Mouse (Mus musculus): ENCODE data around the gene Il31ra. TPM values are rescaled to one million over a fixed set of nuclear protein-coding genes. Genes with fewer than 3 reads are reported as not detected.

Il31ra gene
- polyA plus RNA-seq, 1 experiment from 2014 or later: 0.13 TPM

DNA sequence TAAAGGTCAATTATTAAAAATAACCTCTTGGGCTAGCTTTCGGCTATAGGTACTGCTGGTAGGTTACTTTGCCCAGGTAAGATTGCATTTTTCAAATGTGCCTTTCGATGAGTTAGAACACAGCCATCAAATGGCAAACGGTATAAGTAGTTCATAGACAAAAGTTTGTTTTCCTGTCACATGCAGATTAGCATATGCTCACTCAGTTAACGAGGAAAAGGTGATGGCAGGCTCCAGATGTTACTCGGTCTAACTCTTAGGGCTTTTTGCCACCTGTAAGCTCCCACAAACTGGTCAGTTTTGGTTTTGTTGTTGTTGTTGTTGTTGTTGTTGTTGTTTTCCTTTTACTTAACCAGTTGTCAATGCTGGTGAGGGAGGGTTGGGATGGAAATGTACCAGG is 85.7 kb downstream of the Il31ra start:
- no peak overlapping the region for H3K4me3 ChIP-seq (ENCODE audit: low read depth, low read length)
- H3K4me1 ChIP-seq (ENCODE audit: control insufficient read depth, insufficient read depth, low read length): no peaks in the 10 kb centered on the region
- no peak for DNase-seq (ENCODE audit: low spot score)
- H3K9ac ChIP-seq (ENCODE audit: low read length): no peak overlapping the region
- H3K27me3 ChIP-seq (ENCODE audit: control insufficient read depth, insufficient read depth, low read length): no peaks in the 10 kb centered on the region
- H3K36me3 ChIP-seq (ENCODE audit: control insufficient read depth, insufficient read depth, low read length): peaks cover 5% of the 10 kb centered on the region; the same call in 1 of the 2 replicates
- WGBS: 92% methylated on average over 5 of the region's 5 CpGs
- no peak overlapping the region for H3K4me2 ChIP-seq (ENCODE audit: low read depth)
- ATAC-seq (ENCODE audit: insufficient read depth, low FRiP score, low TSS enrichment): no peak
- H3K9me3 ChIP-seq (ENCODE audit: control insufficient read depth, low read length): no peaks in the 10 kb centered on the region
- H3K27ac ChIP-seq (ENCODE audit: low read depth, low read length): no peak overlapping the region

DNA sequence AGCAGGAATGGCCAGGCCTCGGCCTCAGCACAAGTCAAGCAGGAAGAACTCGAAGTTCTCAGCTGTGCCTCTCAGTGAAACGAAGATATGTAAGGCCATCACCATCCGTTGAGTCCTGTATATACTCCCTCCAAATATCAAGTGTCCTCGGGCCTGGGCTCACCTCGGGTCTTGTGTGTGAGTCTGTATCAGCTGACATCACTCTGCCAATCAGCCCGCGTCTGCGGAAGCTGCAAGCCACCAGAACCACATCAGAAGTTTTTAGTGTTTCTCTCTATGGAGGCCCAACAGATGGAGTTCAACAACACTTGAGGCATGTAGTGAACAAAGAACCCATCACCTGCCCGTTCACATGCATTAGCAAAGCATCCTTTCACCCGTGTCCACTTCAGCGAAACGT is 86.5 kb downstream of the Il31ra start:
- ATAC-seq (ENCODE audit: insufficient read depth, low FRiP score, low TSS enrichment) (no peak), DNase-seq (ENCODE audit: low spot score) (no peak)
- no peak overlapping the region for H3K27ac ChIP-seq (ENCODE audit: low read depth, low read length)
- no peaks in the 10 kb centered on the region for H3K4me1 ChIP-seq (ENCODE audit: control insufficient read depth, insufficient read depth, low read length)
- H3K36me3 ChIP-seq (ENCODE audit: control insufficient read depth, insufficient read depth, low read length): peaks cover 5% of the 10 kb centered on the region; the same call in 1 of the 2 replicates
- no peak overlapping the region for H3K4me2 ChIP-seq (ENCODE audit: low read depth)
- no peaks in the 10 kb centered on the region for H3K9me3 ChIP-seq (ENCODE audit: control insufficient read depth, low read length)
- H3K4me3 ChIP-seq (ENCODE audit: low read depth, low read length): no peak overlapping the region
- H3K27me3 ChIP-seq (ENCODE audit: control insufficient read depth, insufficient read depth, low read length): no peaks in the 10 kb centered on the region
- no peak overlapping the region for H3K9ac ChIP-seq (ENCODE audit: low read length)
- WGBS: 86% methylated on average over 13 of the region's 13 CpGs

DNA sequence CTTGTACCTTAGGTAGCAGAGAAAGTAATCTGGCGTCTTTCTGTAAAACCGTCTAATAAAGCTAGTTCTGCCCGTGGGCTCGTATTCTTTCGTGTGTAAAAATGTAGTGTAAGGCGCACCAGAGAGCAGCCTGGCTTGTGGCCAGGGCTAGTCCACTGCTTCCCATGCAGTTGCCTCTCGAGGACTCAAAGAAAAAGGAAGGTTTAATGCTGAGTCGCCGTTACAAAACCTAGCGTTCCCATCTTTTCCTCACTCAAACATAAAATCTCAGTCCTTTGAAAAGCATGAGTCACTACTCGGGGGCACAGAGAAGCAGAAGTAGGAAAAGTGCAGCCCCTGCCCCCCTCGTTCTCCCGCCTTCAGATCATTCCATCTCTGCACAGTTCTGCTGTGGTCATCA is 87.4 kb downstream of the Il31ra start:
- H3K4me2 ChIP-seq (ENCODE audit: low read depth): no peak overlapping the region
- H3K4me3 ChIP-seq (ENCODE audit: low read depth, low read length): no peak overlapping the region
- H3K27me3 ChIP-seq (ENCODE audit: control insufficient read depth, insufficient read depth, low read length): no peaks in the 10 kb centered on the region
- 91% methylated on average over 13 of the region's 13 CpGs for WGBS
- no peak for ATAC-seq (ENCODE audit: insufficient read depth, low FRiP score, low TSS enrichment)
- DNase-seq (ENCODE audit: low spot score): no peak
- peaks cover 5% of the 10 kb centered on the region; the same call in 1 of the 2 replicates for H3K36me3 ChIP-seq (ENCODE audit: control insufficient read depth, insufficient read depth, low read length)
- H3K9ac ChIP-seq (ENCODE audit: low read length): no peak overlapping the region
- H3K9me3 ChIP-seq (ENCODE audit: control insufficient read depth, low read length): no peaks in the 10 kb centered on the region
- H3K4me1 ChIP-seq (ENCODE audit: control insufficient read depth, insufficient read depth, low read length): no peaks in the 10 kb centered on the region
- H3K27ac ChIP-seq (ENCODE audit: low read depth, low read length): no peak overlapping the region

DNA sequence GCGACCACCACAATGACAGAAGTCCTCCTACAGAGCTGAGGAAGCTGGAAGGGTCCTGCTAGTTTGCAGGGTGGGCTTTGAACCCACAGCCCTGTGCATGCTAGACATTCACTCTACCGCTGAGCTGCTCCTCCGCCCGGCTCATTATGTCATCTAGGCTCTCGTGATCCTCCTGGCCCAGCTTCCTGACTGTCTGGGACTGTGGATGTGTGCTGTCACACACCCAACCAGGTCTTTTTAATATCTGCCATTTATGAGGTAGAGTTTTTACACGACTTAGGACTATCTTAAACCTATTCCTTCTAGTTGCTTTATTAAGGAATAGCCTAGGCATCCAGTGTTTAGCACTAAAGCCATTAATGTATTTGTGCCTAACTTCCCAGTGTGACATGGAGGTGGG is 88.7 kb downstream of the Il31ra start:
- Histone ChIP-seq H3K4me1 (ENCODE audit: control insufficient read depth, insufficient read depth, low read length) (no peaks in the 10 kb centered on the region), H3K4me2 (ENCODE audit: low read depth) (no peak overlapping the region), H3K27me3 (ENCODE audit: control insufficient read depth, insufficient read depth, low read length) (no peaks in the 10 kb centered on the region), H3K9ac (ENCODE audit: low read length) (no peak overlapping the region), H3K27ac (ENCODE audit: low read depth, low read length) (no peak overlapping the region), H3K36me3 (ENCODE audit: control insufficient read depth, insufficient read depth, low read length) (peaks cover 7% of the 10 kb centered on the region), H3K4me3 (ENCODE audit: low read depth, low read length) (no peak overlapping the region), H3K9me3 (ENCODE audit: control insufficient read depth, low read length) (no peaks in the 10 kb centered on the region)
- DNase-seq (ENCODE audit: low spot score) (no peak), ATAC-seq (ENCODE audit: insufficient read depth, low FRiP score, low TSS enrichment) (no peak)
- WGBS: 89% methylated on average over 6 of the region's 6 CpGs

GRCm38 (mm10) chr13:112503846-112504245 is 90.3 kb downstream of the Il31ra start:
- WGBS: 94% methylated on average over 13 of the region's 13 CpGs

DNA sequence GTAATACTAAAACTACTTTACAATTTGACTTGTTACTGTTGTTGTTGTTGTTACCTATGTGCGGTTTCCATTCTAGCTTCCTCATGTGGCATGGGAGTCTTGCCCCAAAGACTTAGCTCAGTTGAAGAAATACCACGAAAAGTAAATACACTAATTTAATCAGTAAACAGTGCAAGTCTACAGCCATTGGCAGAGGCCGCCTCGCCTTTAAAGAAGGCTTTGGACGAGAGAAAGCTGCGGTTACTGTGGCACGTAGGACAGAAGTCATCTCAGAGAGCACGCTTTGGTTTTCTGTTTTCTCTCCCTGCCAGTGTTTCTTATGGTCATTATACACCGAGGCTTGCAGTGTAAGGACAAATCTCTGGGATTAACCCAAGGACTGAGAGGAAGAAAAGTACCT is 93.7 kb downstream of the Il31ra start:
- no peaks in the 10 kb centered on the region for H3K9me3 ChIP-seq (ENCODE audit: control insufficient read depth, low read length)
- no peak for DNase-seq (ENCODE audit: low spot score)
- H3K4me1 ChIP-seq (ENCODE audit: control insufficient read depth, insufficient read depth, low read length): no peaks in the 10 kb centered on the region
- 94% methylated on average over 9 of the region's 9 CpGs for WGBS
- H3K9ac ChIP-seq (ENCODE audit: low read length): no peak overlapping the region
- no peak for ATAC-seq (ENCODE audit: insufficient read depth, low FRiP score, low TSS enrichment)
- H3K4me2 ChIP-seq (ENCODE audit: low read depth): no peak overlapping the region
- no peak overlapping the region for H3K27ac ChIP-seq (ENCODE audit: low read depth, low read length)
- H3K27me3 ChIP-seq (ENCODE audit: control insufficient read depth, insufficient read depth, low read length): no peaks in the 10 kb centered on the region
- no peak overlapping the region for H3K4me3 ChIP-seq (ENCODE audit: low read depth, low read length)
- H3K36me3 ChIP-seq (ENCODE audit: control insufficient read depth, insufficient read depth, low read length): peaks cover 14% of the 10 kb centered on the region

More at GRCm38 (mm10) chr13:112503846-112504245, 90.3 kb downstream of the Il31ra start:
- Histone ChIP-seq H3K4me3 (ENCODE audit: low read depth, low read length) (no peak overlapping the region), H3K36me3 (ENCODE audit: control insufficient read depth, insufficient read depth, low read length) (peaks cover 10% of the 10 kb centered on the region), H3K4me2 (ENCODE audit: low read depth) (no peak overlapping the region), H3K27me3 (ENCODE audit: control insufficient read depth, insufficient read depth, low read length) (no peaks in the 10 kb centered on the region), H3K9me3 (ENCODE audit: control insufficient read depth, low read length) (no peaks in the 10 kb centered on the region), H3K9ac (ENCODE audit: low read length) (no peak overlapping the region), H3K4me1 (ENCODE audit: control insufficient read depth, insufficient read depth, low read length) (no peaks in the 10 kb centered on the region), H3K27ac (ENCODE audit: low read depth, low read length) (no peak overlapping the region)
- no peak for DNase-seq (ENCODE audit: low spot score)
- no peak for ATAC-seq (ENCODE audit: insufficient read depth, low FRiP score, low TSS enrichment)

DNA sequence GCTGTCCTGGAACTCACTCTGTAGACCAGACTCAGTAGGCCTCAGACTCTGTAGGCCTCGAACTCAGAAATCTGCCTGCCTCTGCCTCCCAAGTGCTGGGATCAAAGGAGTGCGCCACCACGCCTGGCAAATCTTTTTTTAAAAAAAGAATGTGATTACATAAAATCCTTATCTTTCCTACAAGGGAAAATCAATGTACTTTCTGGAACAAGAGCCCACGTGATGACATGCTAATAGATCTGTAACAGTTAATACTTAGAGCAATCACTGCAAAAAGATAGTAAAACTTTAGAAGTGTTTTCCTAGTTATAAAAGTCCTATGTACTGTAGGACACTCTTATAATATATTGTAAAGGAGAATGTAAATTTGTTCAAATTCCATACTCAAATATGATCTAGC is 94.1 kb downstream of the Il31ra start:
- H3K36me3 ChIP-seq (ENCODE audit: control insufficient read depth, insufficient read depth, low read length): peaks cover 16% of the 10 kb centered on the region
- 92% methylated on average over 4 of the region's 4 CpGs for WGBS

GRCm38 (mm10) chr13:112494590-112494989 is 99.6 kb downstream of the Il31ra start:
- no peak overlapping the region for H3K4me3 ChIP-seq (ENCODE audit: low read depth, low read length)
- no peaks in the 10 kb centered on the region for H3K4me1 ChIP-seq (ENCODE audit: control insufficient read depth, insufficient read depth, low read length)
- no peak overlapping the region for H3K27ac ChIP-seq (ENCODE audit: low read depth, low read length)
- no peak for DNase-seq (ENCODE audit: low spot score)
- peaks cover 13% of the 10 kb centered on the region for H3K36me3 ChIP-seq (ENCODE audit: control insufficient read depth, insufficient read depth, low read length)
- H3K27me3 ChIP-seq (ENCODE audit: control insufficient read depth, insufficient read depth, low read length): no peaks in the 10 kb centered on the region
- WGBS: 95% methylated on average over 12 of the region's 12 CpGs
- ATAC-seq (ENCODE audit: insufficient read depth, low FRiP score, low TSS enrichment): no peak
- no peak overlapping the region for H3K9ac ChIP-seq (ENCODE audit: low read length)
- no peak overlapping the region for H3K4me2 ChIP-seq (ENCODE audit: low read depth)
- no peaks in the 10 kb centered on the region for H3K9me3 ChIP-seq (ENCODE audit: control insufficient read depth, low read length)

More for the DNA sequence above, 94.1 kb downstream of the Il31ra start:
- Histone ChIP-seq H3K9me3 (ENCODE audit: control insufficient read depth, low read length) (no peaks in the 10 kb centered on the region), H3K4me3 (ENCODE audit: low read depth, low read length) (no peak overlapping the region), H3K27ac (ENCODE audit: low read depth, low read length) (no peak overlapping the region), H3K4me2 (ENCODE audit: low read depth) (no peak overlapping the region), H3K9ac (ENCODE audit: low read length) (no peak overlapping the region), H3K4me1 (ENCODE audit: control insufficient read depth, insufficient read depth, low read length) (no peaks in the 10 kb centered on the region), H3K27me3 (ENCODE audit: control insufficient read depth, insufficient read depth, low read length) (no peaks in the 10 kb centered on the region)
- no peak for DNase-seq (ENCODE audit: low spot score)
- no peak for ATAC-seq (ENCODE audit: insufficient read depth, low FRiP score, low TSS enrichment)

- 81% methylated on average over 1 of the region's 1 CpGs for WGBS
- Histone ChIP-seq H3K27me3 (ENCODE audit: control insufficient read depth, insufficient read depth, low read length) (no peaks in the 10 kb centered on the region), H3K9ac (ENCODE audit: low read length) (no peak overlapping the region), H3K4me1 (ENCODE audit: control insufficient read depth, insufficient read depth, low read length) (no peaks in the 10 kb centered on the region), H3K4me3 (ENCODE audit: low read depth, low read length) (no peak overlapping the region), H3K9me3 (ENCODE audit: control insufficient read depth, low read length) (no peaks in the 10 kb centered on the region), H3K27ac (ENCODE audit: low read depth, low read length) (no peak overlapping the region), H3K4me2 (ENCODE audit: low read depth) (no peak overlapping the region), H3K36me3 (ENCODE audit: control insufficient read depth, insufficient read depth, low read length) (peaks cover 7% of the 10 kb centered on the region)
- ATAC-seq (ENCODE audit: insufficient read depth, low FRiP score, low TSS enrichment) (no peak), DNase-seq (ENCODE audit: low spot score) (no peak)
Measured at GRCm38 (mm10) chr13:112492285-112492678, 101.9 kb downstream of the Il31ra start.
